Mouse (Mus musculus) midbrain, embryonic 16.5 days (tissue): ENCODE measurements around the gene Smad3. TPM values are rescaled to one million over a fixed set of nuclear protein-coding genes. Genes with fewer than 3 reads are reported as not detected.
A peak's percentile ranks its signal among the peaks of the same experiment; 100 is the strongest.

Source experiments
- ATAC-seq: fragments of 200-750 bp; cut with Nextera tagmentation; 2 replicates; pipeline ENCODE4 v1.8.0; 2017; ENCODE audit warnings: moderate TSS enrichment
- H3K27ac ChIP-seq: fragments of 300-500 bp; sonication (generic); 2 replicates; pipeline ENCODE4 v1.5.1; 2014; ENCODE audit warnings: mild to moderate bottlenecking, low read length, mixed read lengths
- H3K27me3 ChIP-seq: fragments of 300-500 bp; sonication (generic); 2 replicates; pipeline ENCODE4 v1.6.1; 2014; ENCODE audit warnings: low read depth, low read length, mixed read lengths; ENCODE audit not compliant: control insufficient read depth, insufficient read depth
- H3K36me3 ChIP-seq: fragments of 300-500 bp; sonication (generic); 2 replicates; pipeline ENCODE4 v1.6.1; 2014; ENCODE audit warnings: mild to moderate bottlenecking, low read length, moderate library complexity, mixed read lengths; ENCODE audit not compliant: control insufficient read depth, insufficient read depth
- H3K4me1 ChIP-seq: fragments of 300-500 bp; sonication (generic); 2 replicates; pipeline ENCODE4 v1.6.1; 2014; ENCODE audit warnings: mild to moderate bottlenecking, low read length, mixed read lengths; ENCODE audit not compliant: control insufficient read depth, insufficient read depth
- H3K4me2 ChIP-seq: fragments of 300-500 bp; sonication (generic); 2 replicates; pipeline ENCODE4 v1.6.1; 2014; ENCODE audit warnings: mild to moderate bottlenecking, low read length, mixed read lengths
- H3K4me3 ChIP-seq: fragments of 300-500 bp; sonication (generic); 2 replicates; pipeline ENCODE4 v1.5.1; 2014; ENCODE audit warnings: low read depth, mild to moderate bottlenecking, low read length, moderate library complexity, mixed read lengths
- H3K9ac ChIP-seq: fragments of 300-500 bp; sonication (generic); 2 replicates; pipeline ENCODE4 v1.6.1; 2014; ENCODE audit warnings: low read depth, low read length, mixed read lengths
- H3K9me3 ChIP-seq: fragments of 300-500 bp; sonication (generic); replicated peaks from 2 replicates; pipeline ENCODE4 v1.6.1; 2014; ENCODE audit warnings: mild to moderate bottlenecking, low read length, mixed read lengths; ENCODE audit not compliant: control insufficient read depth, poor library complexity, severe bottlenecking
- WGBS: fragments of 180-500 bp; shearing (Covaris S2); extraction: QIAGEN DNeasy Blood & Tissue Kit; methylation state at CpG from one replicate; pipeline ENCODE4 v1.1.7; 2014; 5-methylcytosine and 5-hydroxymethylcytosine counted together
- polyA plus RNA-seq: library from polyadenylated mRNA; unstranded; fragments of >200 nt; fragmentation: Nextera tagmentation; extraction: Ambion mirVana; gene quantifications from 2 replicates; pipeline ENCODE4 v1.2.1, GENCODE M21; 2015

The Smad3 gene
- polyA plus RNA-seq = 5.7 and 6.1 TPM in 2 replicates

DNA sequence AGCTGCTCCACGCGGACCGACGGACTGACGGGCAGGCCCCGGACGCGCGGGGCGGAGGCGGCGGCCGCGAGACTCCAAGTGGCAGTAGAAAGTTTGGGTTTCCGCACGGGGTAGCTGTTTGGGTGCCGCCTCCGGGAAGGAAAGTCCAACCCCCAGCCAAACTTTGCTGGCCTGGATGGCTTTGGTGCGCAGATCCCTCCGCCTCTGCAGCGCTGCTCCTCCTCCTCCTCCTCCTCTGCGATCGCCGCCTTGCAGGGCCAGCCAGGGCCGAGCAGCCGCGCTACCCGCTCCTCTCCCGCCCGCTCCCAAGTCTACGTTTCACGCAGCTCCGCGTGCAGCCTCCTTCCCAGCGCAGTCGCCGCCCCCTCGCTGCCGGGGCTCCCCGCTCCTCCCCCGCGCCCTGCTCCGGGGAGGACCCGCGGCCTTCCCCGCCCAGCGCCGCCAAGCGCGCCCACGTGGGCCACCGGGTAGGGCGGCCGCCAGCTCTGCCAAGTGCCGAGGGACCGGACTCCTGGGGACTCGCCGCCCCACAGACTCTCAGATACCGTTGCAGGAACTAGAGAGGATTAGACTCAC is at the start of gene Smad3:
Gene Smad3, minus strand, starts transcription at position 130 of the 576 bp plus-strand sequence.
- under 1% methylated on average over 58 of the region's 59 CpGs for WGBS
- peak within 1 kb of the TSS; percentile 69 for H3K9ac ChIP-seq
- H3K9me3 ChIP-seq = no peaks in the 10 kb centered on the region
- H3K36me3 ChIP-seq = no peaks in the 10 kb centered on the region
- peaks cover 31% of the 10 kb centered on the region for H3K4me1 ChIP-seq
- H3K4me2 ChIP-seq = peak within 1 kb of the TSS; percentile 100
- H3K4me3 ChIP-seq = peak within 1 kb of the TSS; percentile 68
- peaks cover 4% of the 10 kb centered on the region; the same call in 1 of the 2 replicates for H3K27me3 ChIP-seq
- H3K27ac ChIP-seq = peak within 1 kb of the TSS; percentile 62
- ATAC-seq = peak; percentile 88

DNA sequence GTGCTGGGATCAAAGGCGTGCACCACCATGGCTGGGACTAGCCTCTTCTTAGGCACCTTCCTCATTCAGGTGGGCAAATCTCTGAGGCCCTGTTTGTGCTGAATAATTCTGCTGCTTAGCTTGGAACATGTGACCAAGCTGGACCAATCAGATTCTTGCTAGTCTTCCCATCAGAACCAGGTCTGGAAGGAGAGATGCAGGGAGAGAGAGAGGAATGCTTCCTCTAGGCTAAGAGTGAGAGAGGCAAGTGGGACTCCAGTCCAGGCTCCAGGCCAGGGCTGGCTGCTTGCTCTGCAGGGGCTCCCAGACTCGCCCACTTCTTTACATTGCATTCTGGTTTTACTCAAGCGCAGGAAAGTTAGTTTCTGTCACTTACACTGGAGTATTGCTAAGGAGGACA is 47.1 kb upstream of the Smad3 start:
- no peaks in the 10 kb centered on the region for H3K27me3 ChIP-seq
- no peak for ATAC-seq
- H3K36me3 ChIP-seq = no peaks in the 10 kb centered on the region
- H3K27ac ChIP-seq = no peak overlapping the region
- H3K9me3 ChIP-seq = no peaks in the 10 kb centered on the region
- H3K4me1 ChIP-seq = no peaks in the 10 kb centered on the region
- 53% methylated on average over 3 of the region's 3 CpGs for WGBS
- H3K4me3 ChIP-seq = no peak overlapping the region
- H3K9ac ChIP-seq = no peak overlapping the region
- no peak overlapping the region for H3K4me2 ChIP-seq

DNA sequence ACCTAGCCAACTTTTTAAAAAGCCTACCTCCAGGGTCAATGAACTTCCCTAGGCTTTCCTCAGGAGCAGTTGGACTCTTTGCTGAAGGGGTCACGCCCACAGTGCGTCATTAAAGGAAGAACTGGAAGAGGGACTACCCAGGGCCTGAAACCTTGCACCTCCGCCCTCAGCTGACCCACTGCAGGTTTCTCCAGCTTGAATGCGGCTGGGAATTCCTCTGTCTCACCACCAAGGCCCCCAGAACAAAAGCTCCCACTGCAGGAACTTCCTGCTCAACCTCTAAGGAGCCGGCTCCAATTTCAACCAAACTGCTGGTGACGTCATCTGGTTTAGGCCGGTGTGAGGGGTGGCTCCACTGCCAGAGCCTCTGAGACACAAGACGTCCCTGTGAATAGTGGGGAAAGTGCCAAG is 45.4 kb upstream of the Smad3 start:
- 1% methylated on average over 8 of the region's 8 CpGs for WGBS
- no peaks in the 10 kb centered on the region for H3K27me3 ChIP-seq
- H3K27ac ChIP-seq = no peak overlapping the region
- H3K4me2 ChIP-seq = no peak overlapping the region
- no peak for ATAC-seq
- H3K9ac ChIP-seq = no peak overlapping the region
- H3K4me3 ChIP-seq = no peak overlapping the region
- no peaks in the 10 kb centered on the region for H3K4me1 ChIP-seq
- H3K9me3 ChIP-seq = no peaks in the 10 kb centered on the region
- no peaks in the 10 kb centered on the region for H3K36me3 ChIP-seq

DNA sequence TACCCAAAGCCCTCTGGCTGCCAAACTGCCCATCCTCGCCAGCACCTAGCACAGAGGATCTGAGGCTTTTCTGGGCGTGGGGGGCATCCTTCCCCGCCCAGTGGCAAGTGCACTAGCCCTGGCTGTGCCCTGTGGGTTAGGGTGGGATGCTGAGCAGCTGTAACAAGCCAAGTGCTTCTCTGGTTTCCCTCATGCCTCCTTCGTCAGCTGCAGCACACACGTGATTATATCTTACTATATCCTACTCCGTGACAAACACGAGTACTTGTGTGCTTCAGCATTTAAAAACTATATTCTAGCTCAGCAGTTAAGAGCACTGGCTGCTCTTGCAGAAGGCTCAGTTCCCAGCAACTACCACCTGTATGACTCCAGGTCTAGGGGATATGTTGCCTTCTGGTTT is 44.7 kb upstream of the Smad3 start:
- Histone ChIP-seq H3K27ac (no peak overlapping the region), H3K4me1 (no peaks in the 10 kb centered on the region), H3K4me2 (no peak overlapping the region), H3K27me3 (no peaks in the 10 kb centered on the region), H3K9ac (no peak overlapping the region), H3K4me3 (no peak overlapping the region), H3K9me3 (no peaks in the 10 kb centered on the region), H3K36me3 (no peaks in the 10 kb centered on the region)
- no peak for ATAC-seq
- 82% methylated on average over 7 of the region's 7 CpGs for WGBS

DNA sequence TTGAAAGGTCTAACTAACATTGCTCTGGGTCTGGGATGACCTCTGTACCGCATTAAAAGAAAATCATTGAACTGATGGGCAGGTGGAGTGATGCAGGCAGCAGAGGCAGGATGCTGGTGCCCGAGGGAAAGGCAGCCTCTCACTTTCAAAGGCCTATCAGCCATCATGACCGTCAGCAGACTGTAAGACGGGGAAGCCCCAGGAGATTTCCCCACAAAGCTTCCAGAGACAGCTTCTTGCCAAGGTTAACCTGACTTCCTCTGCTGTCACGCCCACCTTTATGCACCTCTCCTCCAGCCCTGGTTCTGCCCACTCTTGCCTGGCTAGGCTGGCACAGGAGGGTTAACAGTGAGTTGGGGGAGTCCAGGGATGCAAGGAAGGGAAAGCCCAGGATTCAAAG is 44.3 kb upstream of the Smad3 start:
- H3K27ac ChIP-seq = no peak overlapping the region
- H3K9me3 ChIP-seq = no peaks in the 10 kb centered on the region
- no peak overlapping the region for H3K4me3 ChIP-seq
- no peaks in the 10 kb centered on the region for H3K36me3 ChIP-seq
- H3K27me3 ChIP-seq = no peaks in the 10 kb centered on the region
- H3K4me1 ChIP-seq = no peaks in the 10 kb centered on the region
- 65% methylated on average over 5 of the region's 5 CpGs for WGBS
- H3K9ac ChIP-seq = no peak overlapping the region
- no peak for ATAC-seq
- no peak overlapping the region for H3K4me2 ChIP-seq

DNA sequence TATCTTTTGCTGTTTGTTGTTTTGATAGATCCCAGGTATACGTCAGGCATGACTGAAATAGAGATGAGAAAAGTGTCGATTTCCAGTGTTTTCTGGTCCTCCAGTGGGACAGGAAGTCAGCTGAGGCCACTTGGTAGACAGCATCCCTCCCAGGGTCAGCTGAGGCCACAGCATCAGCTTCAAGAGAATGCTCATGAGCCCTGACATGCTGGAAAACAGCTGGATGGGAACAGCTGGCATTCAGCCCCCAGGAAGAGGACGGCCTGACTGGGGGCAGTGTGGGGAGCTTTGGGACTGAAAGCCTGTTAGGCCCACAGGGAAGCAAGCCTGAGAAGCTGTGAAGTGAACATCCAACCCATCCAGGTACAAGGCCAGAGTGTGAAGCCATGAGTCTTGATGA is 38.6 kb upstream of the Smad3 start:
- no peak for ATAC-seq
- 85% methylated on average over 3 of the region's 3 CpGs for WGBS
- no peak overlapping the region for H3K9ac ChIP-seq
- no peak overlapping the region for H3K27ac ChIP-seq
- no peaks in the 10 kb centered on the region for H3K36me3 ChIP-seq
- no peaks in the 10 kb centered on the region for H3K9me3 ChIP-seq
- H3K4me1 ChIP-seq = no peaks in the 10 kb centered on the region
- no peaks in the 10 kb centered on the region for H3K27me3 ChIP-seq
- no peak overlapping the region for H3K4me3 ChIP-seq
- no peak overlapping the region for H3K4me2 ChIP-seq

DNA sequence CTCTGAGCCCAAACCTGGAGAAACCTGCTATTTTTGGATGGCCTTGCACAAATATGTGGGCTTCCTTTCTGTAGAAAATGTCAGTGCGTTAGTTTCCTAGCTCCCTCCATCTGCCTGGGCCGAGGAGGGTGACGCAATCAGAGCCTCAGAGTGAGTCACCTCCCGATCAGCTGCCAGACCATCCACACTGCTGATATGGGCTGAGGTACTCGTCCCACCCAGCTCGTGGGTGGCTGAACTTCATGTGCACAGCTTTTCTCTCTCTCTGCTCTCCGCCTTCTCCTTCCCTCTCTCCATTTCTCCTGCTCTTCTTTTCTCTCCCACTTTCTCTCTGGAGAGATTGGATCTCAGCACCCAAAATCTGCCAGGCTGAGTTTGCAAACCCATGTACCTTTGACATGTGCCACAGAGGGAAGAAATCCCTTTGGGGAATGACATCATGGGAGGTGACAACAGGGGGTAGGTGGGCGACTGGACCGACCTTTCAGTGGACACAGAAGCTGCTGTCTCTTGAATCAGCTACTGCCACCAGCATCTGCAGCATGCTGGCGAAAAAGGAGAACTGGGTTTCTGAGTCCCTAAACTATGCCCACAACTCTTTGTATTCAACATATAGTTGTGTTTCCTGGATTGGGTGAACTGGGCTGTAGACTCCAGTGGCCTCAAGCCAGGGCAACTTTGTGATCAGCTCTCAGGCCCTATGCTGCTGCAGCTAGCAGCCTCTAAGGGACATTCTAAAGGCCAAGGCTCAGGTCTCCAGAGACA is 36.1 kb upstream of the Smad3 start:
- no peak overlapping the region for H3K4me3 ChIP-seq
- no peak overlapping the region for H3K9ac ChIP-seq
- no peaks in the 10 kb centered on the region for H3K4me1 ChIP-seq
- H3K27ac ChIP-seq = no peak overlapping the region
- no peak for ATAC-seq
- H3K27me3 ChIP-seq = no peaks in the 10 kb centered on the region
- H3K4me2 ChIP-seq = no peak overlapping the region
- H3K9me3 ChIP-seq = no peaks in the 10 kb centered on the region
- no peaks in the 10 kb centered on the region for H3K36me3 ChIP-seq
- 86% methylated on average over 10 of the region's 10 CpGs for WGBS

DNA sequence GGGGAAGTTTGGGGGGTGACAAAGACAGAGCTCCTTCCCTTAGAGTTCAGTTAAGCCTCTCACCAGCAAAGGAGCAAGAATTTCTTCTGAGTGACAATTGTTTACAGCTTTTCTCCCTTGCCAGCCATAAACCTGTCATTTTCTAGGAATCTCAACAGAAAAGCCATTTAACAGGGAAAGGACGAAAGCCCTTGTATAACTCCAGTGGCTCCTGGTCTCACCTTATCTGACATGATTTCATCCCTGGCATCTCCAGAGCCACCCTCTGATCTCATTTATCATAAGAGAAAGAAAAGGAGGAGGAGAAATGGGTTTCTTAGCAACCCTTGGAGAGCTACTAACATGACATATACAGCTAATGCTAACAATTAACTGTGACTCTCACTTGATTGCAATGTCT is 33.9 kb upstream of the Smad3 start:
- 83% methylated on average over 1 of the region's 1 CpGs for WGBS
- no peaks in the 10 kb centered on the region for H3K27me3 ChIP-seq
- H3K27ac ChIP-seq = no peak overlapping the region
- no peaks in the 10 kb centered on the region for H3K36me3 ChIP-seq
- H3K9me3 ChIP-seq = no peaks in the 10 kb centered on the region
- no peak overlapping the region for H3K4me2 ChIP-seq
- no peak for ATAC-seq
- H3K4me3 ChIP-seq = no peak overlapping the region
- H3K4me1 ChIP-seq = no peaks in the 10 kb centered on the region
- no peak overlapping the region for H3K9ac ChIP-seq

DNA sequence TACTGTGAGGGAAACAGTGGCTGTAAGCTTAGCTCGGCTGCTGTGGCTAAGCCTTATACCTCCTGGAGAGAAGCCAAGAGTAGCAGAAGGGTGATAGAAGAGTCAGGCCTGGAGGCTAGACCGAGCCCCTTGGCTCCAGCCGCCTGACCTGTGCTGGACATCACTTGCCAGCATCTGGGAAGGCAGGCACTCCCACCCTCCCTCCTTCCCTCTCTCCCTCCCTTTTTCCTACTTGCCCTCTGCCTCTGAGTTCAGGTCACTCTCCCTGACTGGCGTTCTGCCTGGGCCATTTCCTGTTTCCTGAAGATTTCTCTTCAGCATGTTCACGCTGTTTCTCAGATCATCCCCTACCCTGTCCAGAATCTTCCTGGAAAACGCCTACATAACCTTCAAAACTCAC is 33.5 kb upstream of the Smad3 start:
- H3K27ac ChIP-seq = no peak overlapping the region
- H3K9me3 ChIP-seq = no peaks in the 10 kb centered on the region
- ATAC-seq = no peak
- no peaks in the 10 kb centered on the region for H3K4me1 ChIP-seq
- no peaks in the 10 kb centered on the region for H3K36me3 ChIP-seq
- WGBS = 45% methylated on average over 6 of the region's 6 CpGs
- H3K4me2 ChIP-seq = no peak overlapping the region
- no peak overlapping the region for H3K4me3 ChIP-seq
- no peak overlapping the region for H3K9ac ChIP-seq
- no peaks in the 10 kb centered on the region for H3K27me3 ChIP-seq
